Mouse (Mus musculus): Measurements from ENCODE around the gene Akirin2. TPM values are rescaled to one million over a fixed set of nuclear protein-coding genes. Genes with fewer than 3 reads are reported as not detected.

The Akirin2 gene
- total RNA-seq, 2 experiments from 2014 or later = 94.3 to 99.4 TPM

DNA sequence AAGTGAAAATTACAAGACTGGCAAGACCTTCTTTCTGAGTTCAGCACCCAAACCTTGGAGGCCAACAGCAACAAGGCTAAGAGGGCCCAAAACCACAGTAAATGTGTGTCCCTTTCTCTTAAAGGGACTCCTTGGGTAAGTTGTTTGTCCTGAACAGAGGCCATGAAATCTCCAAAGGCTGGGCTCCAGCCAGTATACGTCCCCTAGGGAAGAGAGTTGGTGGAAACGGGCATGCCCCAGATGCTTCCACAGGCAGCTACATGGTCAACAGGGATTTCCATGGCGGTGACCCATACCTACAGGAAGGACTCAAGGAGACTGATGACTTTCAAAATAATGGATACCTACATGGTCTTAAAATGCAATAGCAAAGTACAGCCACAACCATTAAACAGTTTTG lies 32.7 kb downstream of the Akirin2 start:
- DNase-seq (ENCODE audit: extremely low spot score in 1 of 2, low spot score in 1 of 2) = no peak

DNA sequence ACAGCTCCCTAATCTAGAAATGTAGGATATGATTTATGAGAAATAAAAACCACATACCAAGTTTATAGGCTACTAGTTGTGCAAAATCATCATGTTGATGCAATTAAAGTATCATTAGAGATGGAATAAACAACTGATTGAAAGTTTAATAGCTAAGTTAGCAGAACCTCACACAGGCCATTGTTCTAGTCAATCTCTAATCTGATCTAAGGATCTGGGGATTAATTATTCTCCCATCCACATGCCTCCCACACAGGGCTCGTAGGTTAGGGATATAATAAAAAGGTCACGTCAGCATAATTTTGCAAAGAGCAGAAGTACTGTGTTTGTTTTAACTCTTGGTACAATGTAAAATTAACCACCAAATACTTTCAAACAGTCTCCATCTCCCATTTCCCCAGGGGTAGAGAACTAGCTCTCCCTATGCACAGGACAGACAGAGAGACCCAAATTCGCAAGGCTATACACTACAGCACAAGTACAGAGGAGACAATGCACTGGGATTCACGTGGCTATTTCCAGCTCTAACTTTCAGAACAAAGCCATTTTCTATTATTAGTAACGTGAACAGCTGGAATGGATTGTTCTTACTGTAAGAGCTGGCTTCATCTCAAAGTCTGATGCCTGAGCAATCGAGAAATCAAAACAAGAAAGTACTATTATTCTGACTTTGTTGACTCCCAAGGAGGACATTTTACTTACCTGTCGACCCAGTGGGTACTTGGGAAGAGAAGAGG lies 34.3 kb downstream of the Akirin2 start:
- DNase-seq (ENCODE audit: extremely low spot score in 1 of 2, low spot score in 1 of 2) = no peak

DNA sequence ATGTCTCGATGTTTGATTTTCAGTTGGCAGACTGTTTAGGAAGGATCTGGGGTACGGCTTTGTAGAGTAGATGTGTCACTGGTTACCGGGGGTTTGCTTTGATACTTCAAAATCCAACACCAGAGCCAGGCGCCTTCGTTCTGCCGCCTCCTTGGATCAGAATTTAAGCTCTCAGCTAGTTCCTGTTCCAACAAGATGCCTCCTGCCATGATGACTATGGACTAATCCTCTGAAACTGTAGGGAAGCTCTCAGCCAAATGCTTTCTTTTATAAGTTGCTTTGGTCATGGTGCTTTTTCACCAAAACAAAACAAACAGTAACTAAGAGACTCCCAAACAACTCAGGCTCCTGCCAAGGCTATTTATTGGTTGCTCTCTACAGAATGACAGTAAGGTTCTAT lies 52.4 kb downstream of the Akirin2 start:
- no peak for DNase-seq (ENCODE audit: extremely low spot score in 1 of 2, low spot score in 1 of 2)

DNA sequence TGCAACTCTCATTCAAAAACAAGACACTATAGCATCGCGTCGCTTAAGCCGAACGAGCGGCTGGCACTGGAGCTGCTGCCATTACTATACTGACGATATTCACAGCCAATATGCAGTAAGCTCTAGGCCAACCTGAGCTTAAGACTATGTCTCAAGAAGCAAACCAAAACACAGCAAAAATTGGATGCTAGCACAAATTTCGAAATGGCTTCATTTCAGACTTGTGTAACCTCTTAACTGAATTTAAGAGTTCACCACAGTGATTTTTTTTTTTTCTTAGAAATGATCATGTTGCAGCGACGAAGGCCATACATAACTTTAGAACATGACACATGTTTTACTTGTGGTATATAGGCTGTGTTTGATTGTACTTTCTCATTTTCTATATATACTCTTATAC lies 55.9 kb downstream of the Akirin2 start:
- DNase-seq (ENCODE audit: extremely low spot score in 1 of 2, low spot score in 1 of 2) = no peak

DNA sequence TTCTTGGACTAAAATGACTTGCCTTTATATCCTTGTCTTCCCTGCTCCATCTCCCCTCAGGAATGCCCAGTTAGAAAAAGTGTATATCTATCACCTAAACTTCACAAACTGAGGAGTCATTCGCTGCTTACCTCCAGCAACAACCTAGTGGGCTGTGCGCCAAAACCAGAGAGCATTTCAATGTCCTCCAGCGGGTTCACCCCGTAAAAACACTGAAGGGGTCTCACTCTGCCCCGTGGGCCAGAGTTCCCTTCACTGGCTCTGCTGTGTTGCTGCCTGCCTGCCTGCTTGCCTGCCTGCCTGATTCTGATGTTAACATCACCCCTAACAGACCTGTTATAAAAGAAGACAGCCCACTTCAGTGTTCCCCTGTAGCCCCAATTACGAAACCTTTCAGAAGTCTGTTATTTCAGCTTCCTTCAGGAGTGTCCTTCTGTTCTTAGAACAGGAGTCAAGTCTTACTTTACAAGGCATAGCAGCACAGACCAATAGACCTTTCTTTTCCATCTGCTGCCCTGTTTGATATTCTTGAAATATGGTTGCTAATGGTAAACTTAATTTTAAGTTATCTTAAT lies 62.9 kb downstream of the Akirin2 start:
- DNase-seq (ENCODE audit: extremely low spot score in 1 of 2, low spot score in 1 of 2) = no peak

DNA sequence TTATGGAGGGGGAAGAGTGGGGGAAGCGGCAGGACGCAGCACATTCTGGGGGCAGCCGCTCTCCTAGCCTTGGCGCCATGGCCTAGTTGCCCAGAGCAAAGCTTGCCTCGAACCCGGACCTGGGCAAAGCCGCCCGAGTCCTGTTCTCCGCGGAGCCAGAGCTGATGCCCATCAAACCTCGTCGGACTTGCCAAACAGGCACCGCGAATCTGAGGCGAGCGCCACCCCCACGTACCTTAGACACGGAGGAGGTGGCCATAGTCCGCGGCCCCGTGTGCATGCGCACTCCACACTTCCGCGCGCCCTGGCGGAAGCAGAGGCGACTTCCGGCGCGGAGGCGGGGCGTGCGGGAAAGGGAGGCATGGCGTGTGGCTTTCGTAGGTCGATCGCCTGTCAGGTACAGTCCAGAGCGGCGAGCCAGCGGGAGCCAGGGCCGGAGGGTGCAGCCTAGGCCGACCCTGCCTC lies 63.9 kb downstream of the Akirin2 start, which contains the start of the genes Orc3 and Rars2:
TSS of gene Orc3 (minus strand) at position 315 of the 465 bp plus-strand sequence.
TSS of gene Rars2 (plus strand) at position 328 of the 465 bp plus-strand sequence.
- DNase-seq (ENCODE audit: extremely low spot score in 1 of 2, low spot score in 1 of 2) = peak; percentile 87 to 89

DNA sequence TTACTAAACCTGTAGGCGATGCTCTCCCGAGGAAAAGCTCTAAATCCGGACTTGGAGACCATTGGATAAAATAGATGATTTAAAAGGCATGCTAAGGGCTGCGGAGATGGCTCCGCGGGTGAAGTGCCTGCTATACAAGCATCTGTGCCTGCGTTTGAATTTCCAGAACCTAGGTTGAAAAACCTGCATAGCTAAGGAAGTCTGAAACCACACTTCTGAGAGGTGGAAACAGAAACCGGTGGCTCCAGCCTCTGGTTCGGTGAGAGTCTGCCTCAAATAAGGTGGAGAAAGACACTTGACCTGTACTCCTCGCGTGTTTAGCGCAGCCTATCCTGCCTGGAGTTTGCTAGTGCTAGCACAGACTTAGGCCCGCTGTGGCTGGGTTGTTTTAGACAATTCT lies 64.6 kb downstream of the Akirin2 start:
- DNase-seq (ENCODE audit: extremely low spot score in 1 of 2, low spot score in 1 of 2) = peak in 1 of 2 experiments; percentile 13

DNA sequence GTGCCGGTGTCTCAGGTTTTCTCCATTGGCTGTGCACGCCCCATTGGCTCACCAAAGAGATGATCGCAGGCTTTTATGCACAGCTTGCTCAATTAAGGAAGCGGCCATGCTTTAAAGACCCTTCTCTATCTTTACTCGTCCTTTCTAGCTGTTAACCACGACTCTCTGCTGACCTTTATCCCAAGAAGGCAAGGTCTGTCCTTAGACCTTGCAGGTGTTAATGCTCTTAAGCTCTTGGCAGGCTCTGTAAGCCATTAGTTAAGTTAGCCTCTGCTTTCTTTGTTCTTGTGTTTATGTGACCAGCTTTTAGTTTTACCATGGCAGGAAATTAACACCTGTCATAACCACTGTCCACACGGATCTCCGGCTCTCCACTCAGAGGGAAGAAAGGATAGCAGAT lies 65.4 kb downstream of the Akirin2 start:
- DNase-seq (ENCODE audit: extremely low spot score in 1 of 2, low spot score in 1 of 2) = no peak

Other genes starting within 250 kb of the Akirin2 start
- 10 to 100 TPM; 44.9 to 60.9 TPM for gene Orc3, start 64.0 kb downstream of the Akirin2 start, total RNA-seq (2021)
- 10 to 100 TPM; 22.6 to 33.8 TPM for gene Rars2, start 64.0 kb downstream of the Akirin2 start, total RNA-seq (2021)
- 10 to 100 TPM; 19.5 to 22.5 TPM for gene Slc35a1, start 136.5 kb downstream of the Akirin2 start, total RNA-seq (2021)
- 1 to 10 TPM in 1 of 2 experiments, under 1 TPM in 1; 0.75 to 1.5 TPM for gene Cfap206, start 179.3 kb downstream of the Akirin2 start, total RNA-seq (2021)
- not detected for gene Gm136, start 205.3 kb downstream of the Akirin2 start, total RNA-seq (2021)
- gene Smim8, start 227.5 kb downstream of the Akirin2 start, total RNA-seq (2021) = 10 to 100 TPM; 22.4 to 28.2 TPM